Mouse (Mus musculus) erythroblast, embryonic 14.5 days (primary cell): ENCODE data around the gene Tceal7.

Experiments used
- GATA1 ChIP-seq: IDR thresholded peaks from 2 replicates; pipeline ENCODE4 v1.6.1; 2012; ENCODE audit warnings: low read length, inconsistent platforms, mixed read lengths
- TAL1 ChIP-seq: IDR thresholded peaks from 3 replicates; pipeline ENCODE4 v1.6.1; 2012; ENCODE audit warnings: low read length, inconsistent platforms, mixed read lengths

DNA sequence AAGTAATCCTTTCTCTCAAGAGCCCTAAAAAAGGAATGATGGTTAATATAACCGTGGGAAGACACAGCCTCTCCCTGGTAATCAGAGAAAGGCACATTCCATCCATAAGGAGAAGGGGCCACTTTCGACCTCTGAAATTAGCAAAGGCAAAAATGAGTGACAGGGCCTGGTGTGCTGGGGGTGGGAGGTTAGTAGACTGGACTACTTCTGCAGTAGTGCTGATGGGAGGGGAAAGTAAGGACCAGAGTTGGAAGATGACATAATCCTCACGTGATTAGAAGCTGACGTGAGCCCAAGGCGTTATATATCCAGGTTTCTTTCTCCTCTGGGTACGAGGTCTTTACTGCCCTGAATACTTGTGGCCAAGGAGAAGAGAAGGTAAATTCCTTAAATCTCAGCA, 9.1 kb downstream of the Tceal7 start:
- no peak for TF ChIP-seq GATA1
- TF ChIP-seq TAL1, result no peak
